7 mouse cellular contexts compared by ENCODE assay signal in the genomic region with DNA sequence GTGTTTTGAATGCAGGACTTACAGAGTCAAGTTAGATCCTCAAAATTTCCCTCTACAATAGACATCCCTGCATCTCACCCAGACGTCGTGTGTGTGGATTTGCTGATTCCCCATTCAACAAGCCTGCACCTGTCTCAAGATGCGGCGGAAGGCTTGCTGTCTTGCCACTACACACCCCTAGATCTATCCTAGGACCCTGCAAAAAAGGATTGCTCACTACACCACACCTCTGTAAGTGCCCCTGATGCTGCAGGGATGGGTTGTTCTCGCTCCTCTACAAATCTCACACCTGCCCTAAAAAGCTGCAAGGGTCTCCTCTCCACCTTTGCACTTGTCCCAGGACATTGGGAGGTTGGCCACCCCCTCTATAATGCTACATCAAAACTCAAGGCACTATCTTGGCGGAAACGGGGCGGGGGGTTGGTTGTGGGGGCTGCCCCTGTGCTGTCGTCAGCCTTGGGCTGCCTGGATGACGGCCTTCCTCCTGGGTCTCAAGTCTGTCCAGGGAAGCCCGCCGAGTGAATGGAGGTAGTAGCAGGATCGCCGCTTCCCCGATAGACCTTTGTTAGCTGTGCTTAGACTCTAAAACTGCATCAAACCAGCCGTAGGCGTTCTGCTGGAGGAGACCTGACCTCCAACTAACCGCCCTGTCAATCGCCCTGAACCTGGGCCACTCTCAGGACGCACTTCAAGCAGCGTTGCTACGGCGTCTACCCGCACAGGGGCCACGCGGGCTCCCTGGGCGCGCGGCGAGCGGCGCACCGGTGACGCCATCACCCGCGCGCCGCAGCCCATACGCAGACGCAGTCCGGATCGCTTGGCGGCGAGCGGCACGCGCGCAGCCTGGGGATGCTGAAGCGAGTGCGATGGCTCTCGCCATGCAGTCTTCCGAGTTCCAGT. TPM values are rescaled to one million over a fixed set of nuclear protein-coding genes. Genes with fewer than 3 reads are reported as not detected.
DNase-seq lines count a peak whose midpoint lies in the region; ATAC-seq lines count a peak whose summit lies in the region.

Gene Rrp1b (plus strand): TSS at position 492 of the 900 bp plus-strand sequence.
Gene Hsf2bp (minus strand): TSS at position 741 of the 900 bp plus-strand sequence.

- no peaks in the 10 kb centered on the region for H3K27me3 ChIP-seq in intestine, embryonic 15.5 days (replicated peaks)
- H3K27me3 ChIP-seq in midbrain, embryonic 11.5 days (ENCODE audit: control insufficient read depth, insufficient read depth, low read length), result no peaks in the 10 kb centered on the region

- H3K27ac ChIP-seq in intestine, embryonic 15.5 days, result peak within 1 kb of the TSS; percentile 82
- H3K27ac ChIP-seq in midbrain, embryonic 11.5 days (ENCODE audit: low read depth, low read length), result peak within 1 kb of the TSS; percentile 48; the same call in 1 of the 2 replicates

- peak within 1 kb of the TSS; percentile 98 for H3K4me3 ChIP-seq in intestine, embryonic 15.5 days (replicated peaks)
- peak within 1 kb of the TSS; percentile 90 for H3K4me3 ChIP-seq in midbrain, embryonic 11.5 days (ENCODE audit: low read depth, low read length)

- intact Hi-C loops in left cerebral cortex, postnatal 4 days (cut with DNase I), result no loop called here

- no peaks in the 10 kb centered on the region for H3K9me3 ChIP-seq in intestine, embryonic 15.5 days
- no peaks in the 10 kb centered on the region for H3K9me3 ChIP-seq in midbrain, embryonic 11.5 days (ENCODE audit: control insufficient read depth, low read length)

- H3K9ac ChIP-seq in intestine, embryonic 15.5 days, result peak within 1 kb of the TSS; percentile 84
- H3K9ac ChIP-seq in midbrain, embryonic 11.5 days (ENCODE audit: low read length), result peak within 1 kb of the TSS; percentile 89

- H3K36me3 ChIP-seq in intestine, embryonic 15.5 days, result no peaks in the 10 kb centered on the region
- H3K36me3 ChIP-seq in midbrain, embryonic 11.5 days (ENCODE audit: control insufficient read depth, insufficient read depth, low read length), result 0 out of 2 replicates have a peak, but pooled peaks cover 2% of the 10 kb centered on the region

- 5% methylated on average over 52 of the region's 52 CpGs for WGBS in intestine, embryonic 15.5 days
- 6% methylated on average over 52 of the region's 52 CpGs for WGBS in midbrain, embryonic 11.5 days

- DNase-seq in adrenal gland, adult 18-20 months (ENCODE audit: low spot score in 2 of 2), result peak; percentile 70 to 75
- DNase-seq in embryo, embryonic 10 days (ENCODE audit: low spot score), result peak; percentile 92
- DNase-seq in gastrocnemius, postnatal 10 days, result peak; percentile 76
- peak; percentile 81 for DNase-seq in left cerebral cortex, postnatal 4 days
- peak; percentile 99 for DNase-seq in midbrain, embryonic 11.5 days (ENCODE audit: low spot score, missing footprints)
- DNase-seq in skeletal muscle tissue, adult 2 months (ENCODE audit: low read depth, low spot score), result peak; percentile 62

- peaks cover 18% of the 10 kb centered on the region for H3K4me1 ChIP-seq in intestine, embryonic 15.5 days (replicated peaks)
- peaks cover 13% of the 10 kb centered on the region for H3K4me1 ChIP-seq in midbrain, embryonic 11.5 days (ENCODE audit: control insufficient read depth, insufficient read depth, low read length)

- ATAC-seq in intestine, embryonic 15.5 days, result peak; percentile 96
- peak; percentile 93 for ATAC-seq in midbrain, embryonic 11.5 days (ENCODE audit: low FRiP score)

- H3K4me2 ChIP-seq in intestine, embryonic 15.5 days (replicated peaks), result peak within 1 kb of the TSS; percentile 94
- H3K4me2 ChIP-seq in midbrain, embryonic 11.5 days, result peak within 1 kb of the TSS; percentile 92

RNA-seq across cellular contexts. Expression of gene Rrp1b, which starts in this region (rescaled TPM):
- total RNA-seq in adrenal gland, adult 18-20 months (2021), result 10 to 100 TPM; 26.0 to 29.9 TPM
- 10 to 100 TPM; 14.5 to 16.7 TPM for total RNA-seq in gastrocnemius, postnatal 10 days (2021)
- polyA plus RNA-seq in intestine, embryonic 15.5 days (2015; fragmentation: Nextera tagmentation; extraction: Ambion mirVana), result 52.7 and 56.6 TPM in 2 replicates
- 10 to 100 TPM; 33.1 to 39.1 TPM for total RNA-seq in left cerebral cortex, postnatal 4 days (2021)
- 49.4 and 51.2 TPM in 2 replicates for polyA plus RNA-seq in midbrain, embryonic 11.5 days (2014; fragmentation: Nextera tagmentation; extraction: Ambion mirVana)

RNA-seq across cellular contexts. Expression of gene Hsf2bp, which starts in this region (rescaled TPM):
- 1 to 10 TPM in 1 of 2 experiments, under 1 TPM in 1; 0.66 to 1.1 TPM for total RNA-seq in adrenal gland, adult 18-20 months (2021)
- total RNA-seq in gastrocnemius, postnatal 10 days (2021), result 1 to 10 TPM; 2.6 to 3.0 TPM
- 0.29 and 0.33 TPM in 2 replicates for polyA plus RNA-seq in intestine, embryonic 15.5 days (2015; fragmentation: Nextera tagmentation; extraction: Ambion mirVana)
- total RNA-seq in left cerebral cortex, postnatal 4 days (2021), result 1 to 10 TPM; 1.4 to 1.6 TPM
- polyA plus RNA-seq in midbrain, embryonic 11.5 days (2014; fragmentation: Nextera tagmentation; extraction: Ambion mirVana), result 0.57 and 0.60 TPM in 2 replicates

Comparison
In these comparisons a context has a peak if more than half of its experiments do, and no peak if none do; other contexts are left out.
1. Peak in every context shown above with its lines: DNase-seq, ATAC-seq, H3K4me3 ChIP-seq and H3K27ac ChIP-seq.